Mouse (Mus musculus) left cerebral cortex, adult 18-20 months (tissue): Measurements from ENCODE around the gene Uchl4. TPM values are rescaled to one million over a fixed set of nuclear protein-coding genes. Genes with fewer than 3 reads are reported as not detected.
A peak's percentile ranks its signal among the peaks of the same experiment; 100 is the strongest.
"Not testable (repeated sequence)": the region's sequence is repeated elsewhere in the genome, so short reads cannot be mapped to it uniquely, and the experiment has no call there.

ENCODE experiments used
- DNase-seq, 2 experiments: peaks; one replicate each; pipeline ENCODE4 v3.0.0; 2021 to 2022; ENCODE audit warnings: low spot score in 2 of 2, mixed read lengths in 1 of 2
- long read RNA-seq, 2 experiments: library from polyadenylated mRNA; stranded (forward); transcript quantifications; one replicate each; pipeline ENCODE4 v2.0.0; 2021
- total RNA-seq, 2 experiments: library from RNA; stranded (reverse); gene quantifications; 2 replicates each; pipeline ENCODE4 v1.2.3; 2021

Uchl4 gene
- 1 to 10 TPM; 1.9 to 3.7 TPM for total RNA-seq
- long read RNA-seq, experiment 1, result 0 reads
- long read RNA-seq, experiment 2, result 0 reads

GRCm38 (mm10) chr9:64234768-64235435 is at the start of gene Uchl4:
Uchl4 (plus strand) TSS chr9:64235201.
- no peak for DNase-seq

DNA sequence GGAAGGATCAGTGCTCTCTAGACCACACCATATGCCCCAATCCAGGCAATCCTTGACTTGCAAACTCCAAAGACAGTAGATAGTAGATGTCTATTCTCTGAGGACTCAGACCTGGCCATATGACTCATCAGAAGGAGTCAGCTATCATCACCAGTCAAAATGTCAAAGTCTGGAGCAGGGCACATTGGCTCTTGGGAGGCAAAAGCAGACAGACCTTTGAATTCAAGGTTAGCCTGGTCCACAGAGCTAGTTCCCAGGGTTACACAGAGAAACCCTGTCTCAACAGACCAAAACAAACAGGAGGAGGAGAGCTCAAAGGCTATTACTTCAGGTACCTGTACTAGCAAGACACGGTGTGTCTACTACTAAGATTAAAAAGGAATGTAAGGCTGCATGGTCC is 41.1 kb upstream of the Uchl4 start:
- no peak for DNase-seq

GRCm38 (mm10) chr9:64195554-64195953 is 39.4 kb upstream of the Uchl4 start:
- DNase-seq, result peak; percentile 55 to 78

GRCm38 (mm10) chr9:64197524-64197923 is 37.5 kb upstream of the Uchl4 start:
- no peak for DNase-seq

- no peak for DNase-seq
These were observed 36.8 kb upstream of the Uchl4 start for GRCm38 (mm10) chr9:64198068-64198762.

GRCm38 (mm10) chr9:64198763-64199418 is 36.1 kb upstream of the Uchl4 start:
- not testable (repeated sequence) for DNase-seq

DNA sequence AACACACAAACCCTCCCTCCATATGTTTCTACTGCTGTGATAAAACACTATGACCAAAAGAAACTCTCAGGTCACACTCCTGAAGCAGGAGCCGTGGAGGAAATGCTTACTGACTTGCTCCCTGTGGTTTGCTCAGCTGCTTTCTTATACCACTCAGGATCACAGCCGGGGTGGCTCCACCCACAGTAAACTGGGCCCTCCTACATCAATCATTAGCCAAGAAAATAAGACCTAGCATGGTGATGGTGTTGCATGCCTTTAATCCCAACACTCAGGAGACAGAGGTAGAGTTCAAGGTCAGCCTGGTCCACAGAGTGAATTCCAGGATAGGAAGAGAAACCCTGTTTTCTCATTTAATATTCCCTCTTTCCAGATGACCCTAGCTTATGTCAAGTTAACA is 35.1 kb upstream of the Uchl4 start:
- no peak for DNase-seq

DNA sequence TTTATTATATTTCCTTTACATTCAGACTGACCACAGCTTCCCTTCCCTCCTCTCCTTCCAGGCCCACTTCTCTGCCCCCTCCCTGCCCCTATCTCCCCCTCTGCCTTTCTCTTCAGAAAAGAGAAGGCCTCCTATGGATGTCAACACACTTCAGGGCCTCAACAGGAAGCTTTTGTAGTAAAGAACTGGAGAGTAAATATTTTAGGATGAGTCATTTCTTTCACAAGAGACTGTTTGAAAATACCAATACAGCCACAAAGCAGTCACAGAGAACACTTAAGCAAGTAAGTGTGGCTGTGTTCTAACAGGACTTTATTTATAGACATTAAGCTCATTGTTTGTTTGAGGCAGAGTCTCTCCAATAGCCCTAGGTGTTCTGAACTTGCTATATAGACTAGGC is 32.7 kb upstream of the Uchl4 start:
- DNase-seq, result no peak

GRCm38 (mm10) chr9:64202866-64203265 is 32.1 kb upstream of the Uchl4 start:
- no peak for DNase-seq

DNA sequence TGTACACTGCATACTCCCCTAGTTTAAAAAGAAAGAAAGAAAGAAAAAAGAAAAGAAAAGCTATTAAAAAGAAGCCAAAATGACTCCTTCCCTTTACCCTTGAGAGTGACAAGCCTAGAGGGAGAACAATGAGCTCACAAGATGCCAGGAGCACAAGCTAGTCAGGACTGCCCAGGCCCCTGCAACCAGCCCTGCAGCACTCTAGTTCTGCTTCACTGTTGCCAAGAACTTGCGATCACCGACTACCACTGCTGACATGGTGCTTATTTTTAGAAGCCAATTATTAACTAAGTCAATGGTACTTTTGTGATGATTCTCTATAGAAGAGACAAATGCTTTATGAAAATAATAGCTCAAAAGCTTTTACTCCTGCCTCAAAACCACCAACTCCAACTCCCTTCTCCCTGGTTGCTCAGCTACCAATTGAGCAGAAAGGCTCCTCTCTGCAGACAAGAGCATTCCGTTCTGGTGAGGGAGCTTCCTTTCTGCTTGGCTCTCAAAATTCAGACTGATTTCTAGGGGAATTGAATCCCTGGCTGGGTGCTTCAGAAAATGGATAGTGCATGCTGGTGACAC is 27.4 kb upstream of the Uchl4 start:
- DNase-seq, result no peak

- no peak for DNase-seq
These were observed 20.5 kb upstream of the Uchl4 start for GRCm38 (mm10) chr9:64214452-64214851.

GRCm38 (mm10) chr9:64216090-64216489 is 18.9 kb upstream of the Uchl4 start:
- no peak for DNase-seq

DNA sequence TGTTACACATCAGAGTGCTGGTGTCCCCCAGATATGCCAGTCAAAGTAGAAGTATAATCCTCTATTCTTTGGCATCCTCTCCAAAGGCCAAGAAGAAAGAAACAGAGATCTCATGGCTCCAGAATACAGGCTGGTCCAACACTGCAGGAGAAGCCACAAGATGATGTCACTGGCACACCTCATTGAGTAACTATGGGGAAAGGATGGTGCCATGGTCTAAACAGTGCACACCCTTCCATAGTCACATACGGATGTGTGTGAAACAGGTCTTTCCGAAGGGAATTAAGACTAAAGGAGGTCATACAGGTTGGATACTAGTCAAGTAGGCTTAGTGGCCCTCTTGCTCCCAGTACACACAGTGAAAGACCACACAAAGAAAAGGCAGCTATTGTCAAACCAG is 18.4 kb upstream of the Uchl4 start:
- no peak for DNase-seq

DNA sequence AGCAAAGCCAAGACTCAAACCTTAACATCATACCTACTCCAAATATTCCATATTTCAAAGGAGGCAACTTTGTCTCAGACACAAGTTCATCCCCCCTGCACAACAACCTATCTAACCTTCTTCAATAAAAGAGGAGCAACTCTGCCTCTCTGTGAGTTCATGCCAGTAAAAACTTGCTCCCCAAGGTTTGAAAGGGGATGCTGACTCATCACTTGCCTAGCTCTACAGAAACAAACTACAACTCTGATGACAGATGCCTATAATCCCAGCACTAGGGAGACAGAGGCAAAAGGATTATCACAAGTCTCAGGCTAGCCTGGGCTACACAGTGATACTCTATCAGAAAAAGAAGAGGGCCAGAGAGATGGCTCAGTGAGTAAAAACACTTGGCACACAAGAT is 17.1 kb upstream of the Uchl4 start:
- no peak for DNase-seq

- DNase-seq, result no peak
These were observed 15.7 kb upstream of the Uchl4 start for GRCm38 (mm10) chr9:64219305-64219704.

GRCm38 (mm10) chr9:64219772-64220420 is 15.1 kb upstream of the Uchl4 start:
- no peak for DNase-seq

DNA sequence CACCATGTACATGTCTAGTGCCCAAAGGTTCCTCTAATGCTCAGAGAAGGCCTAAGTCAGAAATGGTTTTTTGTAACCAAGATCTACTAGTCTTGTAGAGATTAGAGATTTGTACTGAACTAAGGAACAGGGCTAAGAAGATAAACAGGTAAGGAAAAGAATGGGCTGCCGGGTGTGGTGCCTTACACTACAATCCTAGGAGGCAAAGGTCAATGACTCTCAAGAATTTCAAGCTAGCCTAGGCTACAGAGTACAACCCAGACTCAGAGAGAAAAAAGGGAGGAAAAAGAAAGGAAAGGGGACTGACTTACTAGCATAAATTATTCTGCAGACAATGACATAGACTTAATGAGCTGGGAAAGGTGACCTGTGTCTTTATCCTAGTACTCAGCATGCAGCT is 14.4 kb upstream of the Uchl4 start:
- DNase-seq, result no peak

DNA sequence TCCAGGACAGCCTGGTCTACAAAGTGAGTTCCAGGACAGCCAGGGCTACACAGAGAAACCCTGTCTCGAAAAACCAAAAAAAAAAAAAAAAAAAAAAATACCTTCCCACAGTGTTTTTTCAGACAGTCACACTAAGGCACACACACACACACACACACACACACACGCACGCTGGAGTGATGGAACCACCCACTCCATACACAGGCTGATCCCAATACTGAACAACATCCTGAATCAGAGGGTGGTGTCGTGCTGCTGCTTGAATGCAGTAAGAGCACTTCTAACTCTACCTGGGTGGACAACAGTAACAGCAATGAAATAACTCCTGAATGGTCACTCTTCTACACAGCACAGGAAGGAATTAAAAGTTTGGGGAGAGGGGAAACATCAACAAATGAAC is 13.5 kb upstream of the Uchl4 start:
- DNase-seq, result peak; percentile 44 to 55

- DNase-seq, result no peak
These were observed 12.9 kb upstream of the Uchl4 start for GRCm38 (mm10) chr9:64222098-64222497.

DNA sequence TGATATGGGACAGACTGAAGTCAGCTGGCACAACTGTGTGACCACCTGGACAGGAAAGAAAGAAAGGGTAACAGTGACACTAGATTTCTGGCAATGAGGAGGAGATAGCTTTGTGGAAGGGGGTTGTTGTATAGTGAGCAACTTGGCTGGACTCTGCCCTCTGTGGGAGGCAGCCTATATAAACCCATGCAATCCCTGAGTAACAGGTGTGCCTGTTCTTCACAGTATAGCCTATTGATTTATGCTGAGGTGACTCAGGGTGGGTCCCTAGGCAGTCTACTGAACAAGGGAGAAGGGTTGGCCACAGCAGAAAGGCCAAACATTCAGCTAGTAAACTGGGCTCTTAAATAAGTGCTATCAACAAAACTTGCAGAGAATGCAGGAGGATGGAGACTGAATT is 9.2 kb upstream of the Uchl4 start:
- DNase-seq, result no peak

GRCm38 (mm10) chr9:64227736-64228135 is 7.3 kb upstream of the Uchl4 start:
- no peak for DNase-seq
